Mouse (Mus musculus) ES-Bruce4 (cell line): ENCODE measurements at regions not wholly inside any gene's neighbourhood (a gene's known extent, or its start where the extent isn't known, plus 50 kb on each side); places are given as distances from the start of the nearest gene placed in this dataset.

Experiments used
- CTCF ChIP-seq: IDR thresholded peaks from one replicate; pipeline ENCODE4 v1.8.1; 2011; ENCODE audit warnings: low read depth, low read length
- EP300 ChIP-seq: IDR thresholded peaks from 2 replicates; pipeline ENCODE4 v1.6.1; 2011; ENCODE audit warnings: low read depth, low read length; ENCODE audit not compliant: insufficient read depth
- POLR2A ChIP-seq: IDR thresholded peaks from one replicate; pipeline ENCODE4 v1.8.1; 2011; ENCODE audit warnings: low read length; ENCODE audit not compliant: insufficient read depth

- no peak for TF ChIP-seq POLR2A
- TF ChIP-seq EP300: no peak
- TF ChIP-seq CTCF: no peak
Observed at GRCm38 (mm10) chr16:30869136-30869909, 211.9 kb downstream of the Xxylt1 start.
